Mouse (Mus musculus) lung, adult 2 months (tissue): ENCODE measurements around the gene Bpifb1.

Experiments
- CTCF ChIP-seq: fragments of 200-500 bp; IDR thresholded peaks from 2 replicates; pipeline ENCODE4 v1.5.1; 2011; ENCODE audit warnings: mild to moderate bottlenecking, low read length, control low read depth; ENCODE audit not compliant: insufficient read depth
- POLR2A ChIP-seq: fragments of 200-500 bp; IDR thresholded peaks from 2 replicates; pipeline ENCODE4 v1.6.1; 2011; ENCODE audit warnings: low read depth, mild to moderate bottlenecking, control low read depth, low read length, borderline replicate concordance; ENCODE audit errors: extremely low read depth

DNA sequence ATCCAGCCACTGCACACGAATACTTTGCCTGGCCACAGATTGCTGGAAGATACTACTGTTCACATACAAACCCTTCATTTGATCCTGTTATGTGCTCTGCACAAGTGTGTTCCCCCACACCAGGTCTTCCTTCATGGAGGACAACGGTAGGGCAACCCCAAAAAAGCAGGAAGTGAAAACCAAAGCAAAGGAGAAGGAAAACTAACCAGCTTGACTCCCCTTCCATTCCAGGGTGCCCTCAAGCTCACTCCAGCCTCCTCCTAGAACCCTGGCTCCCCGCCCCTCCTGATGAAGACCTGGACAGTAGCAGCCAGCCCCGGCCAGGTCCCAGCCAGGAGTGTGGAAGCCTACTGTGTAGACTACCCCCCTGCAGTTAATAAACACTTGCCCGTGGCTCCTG is 29.3 kb downstream of the Bpifb1 start:
- TF ChIP-seq CTCF = no peak
- no peak for TF ChIP-seq POLR2A
